Mouse (Mus musculus): ENCODE data around the gene Camkk2.

GRCm38 (mm10) chr5:122702156-122702555 is 77.1 kb downstream of the Camkk2 start:
- no peak for TF ChIP-seq CTCF (IDR thresholded peaks at IDR 0.05)
- no peak for TF ChIP-seq EP300 (IDR thresholded peaks at IDR 0.05)
